Mouse (Mus musculus) hindbrain, embryonic 10.5 days (tissue): ENCODE results near the gene Orai1. TPM values are rescaled to one million over a fixed set of nuclear protein-coding genes. Genes with fewer than 3 reads are reported as not detected.

Source experiments
- DNase-seq: peaks from one replicate; pipeline ENCODE4 v3.0.0-alpha.2; 2017; ENCODE audit warnings: low spot score
- H3K27ac ChIP-seq: fragments of 300-500 bp; sonication (generic); 2 replicates; pipeline ENCODE4 v1.5.1; 2016; ENCODE audit warnings: mild to moderate bottlenecking, moderate library complexity
- H3K27me3 ChIP-seq: fragments of 300-500 bp; sonication (generic); 2 replicates; pipeline ENCODE4 v1.6.1; 2016; ENCODE audit warnings: mild to moderate bottlenecking; ENCODE audit not compliant: poor library complexity, insufficient read depth, severe bottlenecking
- H3K36me3 ChIP-seq: fragments of 300-500 bp; sonication (generic); 2 replicates; pipeline ENCODE4 v1.6.1; 2016; ENCODE audit warnings: mild to moderate bottlenecking, moderate library complexity
- H3K4me1 ChIP-seq: fragments of 300-500 bp; sonication (generic); replicated peaks from 2 replicates; pipeline ENCODE4 v1.6.1; 2016; ENCODE audit warnings: mild to moderate bottlenecking
- H3K4me3 ChIP-seq: fragments of 300-500 bp; sonication (generic); 2 replicates; pipeline ENCODE4 v1.5.1; 2016; ENCODE audit warnings: mild to moderate bottlenecking, moderate library complexity
- H3K9me3 ChIP-seq: fragments of 300-500 bp; sonication (generic); 2 replicates; pipeline ENCODE4 v1.6.1; 2016; ENCODE audit warnings: mild to moderate bottlenecking, moderate library complexity
- WGBS: fragments of 180-500 bp; shearing (Covaris S2); methylation state at CpG from one replicate; pipeline ENCODE4 v1.1.7; 2016; 5-methylcytosine and 5-hydroxymethylcytosine counted together
- polyA plus RNA-seq: library from polyadenylated mRNA; unstranded; fragments of >200 nt; fragmentation: Nextera tagmentation; extraction: Ambion mirVana; gene quantifications from 2 replicates; pipeline ENCODE4 v1.2.1, GENCODE M21; 2016

Orai1 gene
- polyA plus RNA-seq, 1 experiment from 2014 or later, result 10.2 TPM

GRCm38 (mm10) chr5:122988021-122988751, 26.7 kb upstream of the Orai1 start:
- Histone ChIP-seq H3K27ac (peak overlapping the region; percentile 97), H3K36me3 (peaks cover 12% of the 10 kb centered on the region), H3K4me1 (peaks cover 89% of the 10 kb centered on the region), H3K9me3 (no peaks in the 10 kb centered on the region), H3K27me3 (no peaks in the 10 kb centered on the region), H3K4me3 (peak overlapping the region; percentile 71)
- under 1% methylated on average over 41 of the region's 41 CpGs for WGBS
- peak; percentile 68 for DNase-seq

GRCm38 (mm10) chr5:122989001-122989525, 25.8 kb upstream of the Orai1 start:
- Histone ChIP-seq H3K4me1 (peaks cover 94% of the 10 kb centered on the region), H3K36me3 (peaks cover 4% of the 10 kb centered on the region), H3K4me3 (peak overlapping the region; percentile 71), H3K9me3 (no peaks in the 10 kb centered on the region), H3K27ac (peak overlapping the region; percentile 97), H3K27me3 (no peaks in the 10 kb centered on the region)
- under 1% methylated on average over 39 of the region's 39 CpGs for WGBS
- peak; percentile 83 for DNase-seq

GRCm38 (mm10) chr5:122989551-122990330, 25.1 kb upstream of the Orai1 start, which contains the start of gene Kdm2b:
Gene Kdm2b (minus strand): TSS chr5:122989823.
- peak within 1 kb of the TSS; percentile 97 for H3K27ac ChIP-seq
- no peaks in the 10 kb centered on the region for H3K9me3 ChIP-seq
- peak within 1 kb of the TSS; percentile 71 for H3K4me3 ChIP-seq
- no peaks in the 10 kb centered on the region for H3K27me3 ChIP-seq
- H3K4me1 ChIP-seq, result peaks cover 94% of the 10 kb centered on the region
- no peak for DNase-seq
- no peaks in the 10 kb centered on the region for H3K36me3 ChIP-seq
- 1% methylated on average over 15 of the region's 15 CpGs for WGBS

- H3K27ac ChIP-seq, result peak overlapping the region; percentile 97
- peak; percentile 28 for DNase-seq
- WGBS, result 4% methylated on average over 16 of the region's 16 CpGs
- H3K4me1 ChIP-seq, result peaks cover 94% of the 10 kb centered on the region
- H3K9me3 ChIP-seq, result no peaks in the 10 kb centered on the region
- H3K4me3 ChIP-seq, result peak overlapping the region; percentile 71
- no peaks in the 10 kb centered on the region for H3K36me3 ChIP-seq
- H3K27me3 ChIP-seq, result no peaks in the 10 kb centered on the region
Observed at GRCm38 (mm10) chr5:122990411-122991160, 24.3 kb upstream of the Orai1 start.

- Histone ChIP-seq H3K4me1 (peaks cover 87% of the 10 kb centered on the region), H3K9me3 (no peaks in the 10 kb centered on the region), H3K27ac (peak overlapping the region; percentile 97), H3K27me3 (no peaks in the 10 kb centered on the region), H3K4me3 (peak overlapping the region; percentile 71), H3K36me3 (no peaks in the 10 kb centered on the region)
- no peak for DNase-seq
- WGBS, result 17% methylated on average over 5 of the region's 5 CpGs
Observed at GRCm38 (mm10) chr5:122991350-122992004, 23.4 kb upstream of the Orai1 start.

GRCm38 (mm10) chr5:122993811-122994210, 21.1 kb upstream of the Orai1 start:
- 47% methylated on average over 2 of the region's 2 CpGs for WGBS
- H3K4me1 ChIP-seq, result peaks cover 76% of the 10 kb centered on the region
- no peak for DNase-seq
- H3K36me3 ChIP-seq, result peaks cover 16% of the 10 kb centered on the region
- H3K9me3 ChIP-seq, result no peaks in the 10 kb centered on the region
- H3K27me3 ChIP-seq, result no peaks in the 10 kb centered on the region
- peak overlapping the region; percentile 81 for H3K27ac ChIP-seq
- no peak overlapping the region for H3K4me3 ChIP-seq

GRCm38 (mm10) chr5:122994303-122994846, 20.5 kb upstream of the Orai1 start:
- Histone ChIP-seq H3K9me3 (no peaks in the 10 kb centered on the region), H3K27me3 (no peaks in the 10 kb centered on the region), H3K36me3 (peaks cover 16% of the 10 kb centered on the region), H3K4me1 (peaks cover 74% of the 10 kb centered on the region), H3K4me3 (peak overlapping the region; percentile 36), H3K27ac (peak overlapping the region; percentile 81)
- peak; percentile 92 for DNase-seq
- WGBS, result 10% methylated on average over 5 of the region's 5 CpGs

- H3K4me3 ChIP-seq, result peak overlapping the region; percentile 36
Observed at GRCm38 (mm10) chr5:122994910-122995309, 20.0 kb upstream of the Orai1 start.

GRCm38 (mm10) chr5:122997205-122998204, 17.4 kb upstream of the Orai1 start:
- no peak overlapping the region for H3K27ac ChIP-seq
- DNase-seq, result no peak
- peaks cover 44% of the 10 kb centered on the region for H3K4me1 ChIP-seq
- 90% methylated on average over 18 of the region's 18 CpGs for WGBS
- H3K36me3 ChIP-seq, result peaks cover 16% of the 10 kb centered on the region
- H3K27me3 ChIP-seq, result no peaks in the 10 kb centered on the region
- H3K4me3 ChIP-seq, result no peak overlapping the region
- H3K9me3 ChIP-seq, result no peaks in the 10 kb centered on the region

More at GRCm38 (mm10) chr5:122994910-122995309, 20.0 kb upstream of the Orai1 start:
- Histone ChIP-seq H3K27me3 (no peaks in the 10 kb centered on the region), H3K27ac (peak overlapping the region; percentile 81), H3K4me1 (peaks cover 69% of the 10 kb centered on the region), H3K9me3 (no peaks in the 10 kb centered on the region), H3K36me3 (peaks cover 16% of the 10 kb centered on the region)
- DNase-seq, result no peak
- 0% methylated on average over 1 of the region's 1 CpGs for WGBS

- no peak for DNase-seq
- Histone ChIP-seq H3K9me3 (no peaks in the 10 kb centered on the region), H3K27ac (no peak overlapping the region), H3K27me3 (no peaks in the 10 kb centered on the region), H3K4me3 (no peak overlapping the region), H3K4me1 (peaks cover 23% of the 10 kb centered on the region), H3K36me3 (peaks cover 16% of the 10 kb centered on the region)
- WGBS, result 76% methylated on average over 1 of the region's 1 CpGs
Observed at GRCm38 (mm10) chr5:123000901-123001300, 14.0 kb upstream of the Orai1 start.
